Mouse (Mus musculus) megakaryocyte progenitor cell, adult 5-6 weeks (primary cell): ENCODE results near the gene Fam71f1. TPM values are rescaled to one million over a fixed set of nuclear protein-coding genes. Genes with fewer than 3 reads are reported as not detected.

Experiments used
- total RNA-seq, 2 experiments: library from RNA; stranded (forward) in 1 of 2; stranded (reverse) in 1 of 2; fragments of 157-497, 149-512 nt in 1 of 2; fragments of 200-1000 nt in 1 of 2; gene quantifications; 2 replicates each; pipeline versions ENCODE4 v1.2.3 to v1.2.4; 2015 to 2017

Fam71f1 gene
- total RNA-seq, 2 experiments from 2014 or later = not detected

Other genes with a start within 250 kb of the Fam71f1 start
- 46.3 and 59.0 TPM in 2 replicates for gene Rbm28, start 154.1 kb upstream of the Fam71f1 start, total RNA-seq (2015)
- gene Rbm28, start 154.1 kb upstream of the Fam71f1 start, total RNA-seq (2017) = 47.4 and 79.8 TPM in 2 replicates
- gene Prrt4, start 139.6 kb upstream of the Fam71f1 start, total RNA-seq (2015) = not detected in 2 replicates
- not detected in 2 replicates for gene Prrt4, start 139.6 kb upstream of the Fam71f1 start, total RNA-seq (2017)
- 56.0 and 76.2 TPM in 2 replicates for gene Impdh1, start 102.8 kb upstream of the Fam71f1 start, total RNA-seq (2015)
- gene Impdh1, start 102.8 kb upstream of the Fam71f1 start, total RNA-seq (2017) = 94.2 and 106 TPM in 2 replicates
- 14.3 and 17.8 TPM in 2 replicates for gene Hilpda, start 46.7 kb upstream of the Fam71f1 start, total RNA-seq (2015)
- 7.1 and 10.9 TPM in 2 replicates for gene Hilpda, start 46.7 kb upstream of the Fam71f1 start, total RNA-seq (2017)
- 1.1 TPM in 1 of 2 replicates, not detected in the other for gene Fam71f2, start 39.5 kb upstream of the Fam71f1 start, total RNA-seq (2015)
- gene Fam71f2, start 39.5 kb upstream of the Fam71f1 start, total RNA-seq (2017) = 0.68 TPM in 1 of 2 replicates, not detected in the other
- 84.9 and 85.3 TPM in 2 replicates for gene Calu, start 28.9 kb downstream of the Fam71f1 start, total RNA-seq (2015)
- gene Calu, start 28.9 kb downstream of the Fam71f1 start, total RNA-seq (2017) = 211 TPM in 2 replicates
- not detected in 2 replicates for gene Opn1sw, start 69.3 kb downstream of the Fam71f1 start, total RNA-seq (2015)
- gene Opn1sw, start 69.3 kb downstream of the Fam71f1 start, total RNA-seq (2017) = not detected in 2 replicates
- gene Ccdc136, start 77.2 kb downstream of the Fam71f1 start, total RNA-seq (2015) = not detected in 2 replicates
- gene Ccdc136, start 77.2 kb downstream of the Fam71f1 start, total RNA-seq (2017) = 0.41 TPM in 1 of 2 replicates, not detected in the other
- not detected in 2 replicates for gene Flnc, start 114.1 kb downstream of the Fam71f1 start, total RNA-seq (2015)
- gene Flnc, start 114.1 kb downstream of the Fam71f1 start, total RNA-seq (2017) = not detected in 2 replicates
- 205 and 206 TPM in 2 replicates for gene Atp6v1f, start 148.6 kb downstream of the Fam71f1 start, total RNA-seq (2015)
- gene Atp6v1f, start 148.6 kb downstream of the Fam71f1 start, total RNA-seq (2017) = 115 and 159 TPM in 2 replicates
- gene Atp6v1fnb, start 152.3 kb downstream of the Fam71f1 start, total RNA-seq (2015) = 0.79 TPM in 1 of 2 replicates, not detected in the other
- gene Atp6v1fnb, start 152.3 kb downstream of the Fam71f1 start, total RNA-seq (2017) = not detected in 2 replicates
- gene Kcp, start 188.8 kb downstream of the Fam71f1 start, total RNA-seq (2015) = 0.05 TPM in 1 of 2 replicates, not detected in the other
- gene Kcp, start 188.8 kb downstream of the Fam71f1 start, total RNA-seq (2017) = 0.50 TPM in 1 of 2 replicates, not detected in the other
- 6.1 and 11.5 TPM in 2 replicates for gene Irf5, start 207.5 kb downstream of the Fam71f1 start, total RNA-seq (2015)
- gene Irf5, start 207.5 kb downstream of the Fam71f1 start, total RNA-seq (2017) = 14.4 and 18.1 TPM in 2 replicates